In genomic region chr13:57259920-57260319, GRCm38 (mm10) we compare ENCODE assay signal across 9 mouse cellular contexts.
DNase-seq lines count a peak whose midpoint lies in the region; ATAC-seq and TF ChIP-seq lines count a peak whose summit lies in the region.
"Had no signal": no experiment of that assay in that cellular context is flagged by ENCODE, and none has a peak within 500 bp of the region (broad histone marks: within the 10 kb centered on the region; RNA-seq: fewer than 3 reads in every experiment).

No protein-coding gene starts in this region.

- no peaks in the 10 kb centered on the region for H3K36me3 ChIP-seq in MEL (ENCODE audit: control insufficient read depth in 1 of 2, insufficient read depth in 2 of 2, low read length in 2 of 2)
- H3K36me3 ChIP-seq: heart, embryonic 13.5 days had no signal

- H3K9me3 ChIP-seq in MEL (replicated peaks; ENCODE audit: insufficient read depth, low read length), result no peaks in the 10 kb centered on the region
- H3K9me3 ChIP-seq: heart, embryonic 13.5 days had no signal

- DNase-seq in MEL (ENCODE audit: low read depth, low spot score), result peak; percentile 30
- peak; percentile 83 for DNase-seq in brain, adult 2 months (ENCODE audit: low read depth, low spot score)
- DNase-seq in heart, postnatal 4 days, result peak; percentile 85
- DNase-seq in layer of hippocampus, adult 9-10 months (ENCODE audit: low spot score), result peak; percentile 88
- peak; percentile 79 for DNase-seq in lung, postnatal 36 days
- DNase-seq in right cerebral cortex, postnatal 25 days, result peak; percentile 64

- TF ChIP-seq CTCF in MEL (IDR thresholded peaks at IDR 0.05 in 2 of 3, conservative IDR thresholded peaks at IDR 0.05 in 1 of 3; ENCODE audit: control insufficient read depth in 1 of 3, insufficient read depth in 1 of 3, low read depth in 2 of 3, low read length in 3 of 3, poor library complexity in 1 of 3, severe bottlenecking in 1 of 3), result peak; percentile 55 to 69 (median 67)
- peak; percentile 76 for TF ChIP-seq CTCF in embryonic fibroblast, embryonic 13.5 days (IDR thresholded peaks at IDR 0.05; ENCODE audit: borderline replicate concordance, insufficient read depth, low read length)

- ATAC-seq in erythroid progenitor cell, adult 5-6 weeks (replicated peaks; ENCODE audit: low FRiP score, poor library complexity, severe bottlenecking), result no peak

- peak; percentile 55 for TF ChIP-seq RAD21 in MEL (IDR thresholded peaks at IDR 0.05; ENCODE audit: low read depth, low read length)

- no peaks in the 10 kb centered on the region for H3K27me3 ChIP-seq in MEL (ENCODE audit: control insufficient read depth in 1 of 2, insufficient read depth in 2 of 2, low read length in 2 of 2)
- H3K27me3 ChIP-seq: heart, embryonic 13.5 days had no signal

- no peak overlapping the region for H3K4me3 ChIP-seq in MEL (ENCODE audit: control insufficient read depth in 1 of 2, insufficient read depth in 1 of 2, low read depth in 2 of 2, low read length in 2 of 2)
- H3K4me3 ChIP-seq in embryonic fibroblast, embryonic 13.5 days (ENCODE audit: insufficient read depth, low read length), result no peak overlapping the region
- H3K4me3 ChIP-seq: heart, embryonic 13.5 days had no signal

- no peaks in the 10 kb centered on the region for H3K79me2 ChIP-seq in MEL (ENCODE audit: control insufficient read depth, insufficient read depth, low read length, poor library complexity)

- H3K9ac ChIP-seq in MEL (ENCODE audit: control insufficient read depth, low read depth, low read length, poor library complexity, severe bottlenecking), result no peak overlapping the region
- H3K9ac ChIP-seq: heart, embryonic 13.5 days had no signal

- H3K4me1 ChIP-seq in MEL (ENCODE audit: control insufficient read depth in 1 of 2, insufficient read depth in 2 of 2, low read length in 2 of 2), result no peaks in the 10 kb centered on the region
- no peaks in the 10 kb centered on the region for H3K4me1 ChIP-seq in embryonic fibroblast, embryonic 13.5 days (ENCODE audit: control insufficient read depth, insufficient read depth, low read length)

- H3K27ac ChIP-seq in MEL (ENCODE audit: control insufficient read depth, low read depth, low read length), result no peak overlapping the region
- no peak overlapping the region for H3K27ac ChIP-seq in embryonic fibroblast, embryonic 13.5 days (ENCODE audit: insufficient read depth, low read length)
- H3K27ac ChIP-seq: heart, embryonic 13.5 days had no signal

- TF ChIP-seq EP300 in MEL (IDR thresholded peaks at IDR 0.05; ENCODE audit: low read depth in 1 of 2, low read length in 2 of 2), result no peak

- no peak for TF ChIP-seq POLR2A in MEL (IDR thresholded peaks at IDR 0.05; ENCODE audit: control insufficient read depth in 1 of 2, insufficient read depth in 1 of 2, low read depth in 1 of 2, low read length in 2 of 2, poor library complexity in 1 of 2)
- no peak for TF ChIP-seq POLR2A in embryonic fibroblast, embryonic 13.5 days (IDR thresholded peaks at IDR 0.05; ENCODE audit: low read depth, low read length)

TF ChIP-seq in MEL, 35 proteins besides CTCF, POLR2A, EP300 and RAD21:
- TF ChIP-seq ZC3H11A (IDR thresholded peaks at IDR 0.05; ENCODE audit: low read depth, low read length) (peak; percentile 11; the same call in 1 of the 2 replicates), GATA1 (IDR thresholded peaks at IDR 0.05; ENCODE audit: low read depth, low read length) (no peak), HCFC1 (IDR thresholded peaks at IDR 0.05; ENCODE audit: low read depth, low read length) (no peak), SMC3 (IDR thresholded peaks at IDR 0.05; ENCODE audit: low read depth, low read length) (peak; percentile 56), ZNF384 (IDR thresholded peaks at IDR 0.05; ENCODE audit: low read depth, low read length) (no peak), MXI1 (IDR thresholded peaks at IDR 0.05; ENCODE audit: low read depth, low read length) (no peak), UBTF (IDR thresholded peaks at IDR 0.05; ENCODE audit: borderline replicate concordance, insufficient read depth, low read depth, low read length) (no peak), CHD2 (IDR thresholded peaks at IDR 0.05; ENCODE audit: low read length) (no peak), MAX (IDR thresholded peaks at IDR 0.05; ENCODE audit: low read length) (no peak)
TF ChIP-seq in MEL: peak in this region for 2.

Comparison
In these comparisons a context has a peak if more than half of its experiments do, and no peak if none do; other contexts are left out.
1. DNase-seq: peak in every context shown above with its lines; median percentile 88 in layer of hippocampus, adult 9-10 months; 85 in heart, postnatal 4 days; 83 in brain, adult 2 months; 79 in lung, postnatal 36 days; 64 in right cerebral cortex, postnatal 25 days; 30 in MEL.